Mouse (Mus musculus) midbrain, embryonic 13.5 days (tissue): ENCODE data around the gene Hccs. TPM values are rescaled to one million over a fixed set of nuclear protein-coding genes. Genes with fewer than 3 reads are reported as not detected.
"Not testable (repeated sequence)": the region's sequence is repeated elsewhere in the genome, so short reads cannot be mapped to it uniquely, and the experiment has no call there.

ENCODE experiments used
- ATAC-seq: fragments of 200-750 bp; cut with Nextera tagmentation; 2 replicates; pipeline ENCODE4 v1.8.0; 2017; ENCODE audit warnings: mild to moderate bottlenecking, moderate TSS enrichment, moderate library complexity
- H3K27ac ChIP-seq: fragments of 300-500 bp; sonication (generic); 2 replicates; pipeline ENCODE4 v1.5.1; 2015; ENCODE audit warnings: inconsistent platforms, mild to moderate bottlenecking, moderate library complexity
- H3K27me3 ChIP-seq: fragments of 300-500 bp; sonication (generic); 2 replicates; pipeline ENCODE4 v1.6.1; 2015; ENCODE audit warnings: mild to moderate bottlenecking, inconsistent platforms
- H3K36me3 ChIP-seq: fragments of 300-500 bp; sonication (generic); 2 replicates; pipeline ENCODE4 v1.6.1; 2015; ENCODE audit warnings: mild to moderate bottlenecking, inconsistent platforms
- H3K4me1 ChIP-seq: fragments of 300-500 bp; sonication (generic); replicated peaks from 2 replicates; pipeline ENCODE4 v1.6.1; 2015; ENCODE audit warnings: inconsistent platforms
- H3K4me2 ChIP-seq: fragments of 300-500 bp; sonication (generic); replicated peaks from 2 replicates; pipeline ENCODE4 v1.6.1; 2015; ENCODE audit warnings: moderate library complexity, mild to moderate bottlenecking, inconsistent platforms
- H3K4me3 ChIP-seq: fragments of 300-500 bp; sonication (generic); replicated peaks from 2 replicates; pipeline ENCODE4 v1.5.1; 2015; ENCODE audit warnings: mild to moderate bottlenecking, inconsistent platforms
- H3K9ac ChIP-seq: fragments of 300-500 bp; sonication (generic); replicated peaks from 2 replicates; pipeline ENCODE4 v1.6.1; 2015; ENCODE audit warnings: mild to moderate bottlenecking, inconsistent platforms
- H3K9me3 ChIP-seq: fragments of 300-500 bp; sonication (generic); 2 replicates; pipeline ENCODE4 v1.6.1; 2016; ENCODE audit warnings: mild to moderate bottlenecking, inconsistent platforms
- WGBS: fragments of 180-500 bp; shearing (Covaris S2); methylation state at CpG from one replicate; pipeline ENCODE4 v1.1.7; 2015; 5-methylcytosine and 5-hydroxymethylcytosine counted together
- polyA plus RNA-seq: library from polyadenylated mRNA; unstranded; fragments of >200 nt; fragmentation: Nextera tagmentation; extraction: Ambion mirVana; gene quantifications from 2 replicates; pipeline ENCODE4 v1.2.1, GENCODE M21; 2015

The Hccs gene
- 40.7 and 42.1 TPM in 2 replicates for polyA plus RNA-seq

DNA sequence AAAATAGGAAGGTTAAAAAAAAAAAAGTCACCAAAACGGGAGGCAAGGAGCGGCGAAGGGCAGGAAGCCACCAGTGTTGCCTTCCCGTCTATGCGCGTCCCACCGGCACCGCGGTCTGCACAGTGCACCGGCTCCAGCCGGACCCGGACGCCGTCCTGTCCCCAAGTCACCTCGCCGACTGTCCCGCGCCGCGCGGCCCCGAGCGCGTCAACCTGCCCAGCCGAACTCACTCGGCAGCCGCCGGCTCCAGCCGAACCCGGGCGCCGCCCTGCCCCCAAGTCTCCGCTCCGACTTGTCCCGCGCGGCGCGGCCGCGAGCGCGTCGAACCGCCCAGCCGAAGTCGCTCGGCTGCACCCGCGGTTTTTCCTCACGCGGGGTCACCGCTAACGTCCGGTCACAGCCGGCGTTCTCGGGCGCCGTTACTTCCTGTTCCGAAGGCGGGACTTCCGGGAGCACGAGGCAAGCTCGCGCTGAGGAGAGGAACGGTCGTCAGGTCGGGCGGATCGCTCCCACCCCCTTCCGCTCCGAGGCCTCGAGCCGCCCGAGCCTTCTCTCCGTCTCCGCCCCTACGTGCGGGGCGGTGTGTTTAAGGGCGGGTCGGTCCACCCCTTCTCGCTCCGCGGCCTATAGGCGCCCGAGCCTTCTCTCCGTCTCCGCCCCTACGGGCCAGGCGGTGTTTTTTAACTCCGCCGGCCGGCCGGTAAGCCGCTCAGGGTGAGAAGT lies at the start of gene Hccs:
TSS of gene Hccs (minus strand) at position 428 of the 723 bp plus-strand sequence.
- peaks cover 8% of the 10 kb centered on the region for H3K4me1 ChIP-seq
- H3K4me3 ChIP-seq = peak within 1 kb of the TSS; percentile 57
- peak; percentile 100 for ATAC-seq
- H3K9ac ChIP-seq = peak within 1 kb of the TSS; percentile 78
- H3K36me3 ChIP-seq = peaks cover 3% of the 10 kb centered on the region; the same call in 1 of the 2 replicates
- H3K27me3 ChIP-seq = peaks cover 3% of the 10 kb centered on the region; the same call in 1 of the 2 replicates
- WGBS = 31% methylated on average over 94 of the region's 97 CpGs
- peak within 1 kb of the TSS; percentile 57 for H3K4me2 ChIP-seq
- H3K9me3 ChIP-seq = no peaks in the 10 kb centered on the region
- peak within 1 kb of the TSS; percentile 86 for H3K27ac ChIP-seq

DNA sequence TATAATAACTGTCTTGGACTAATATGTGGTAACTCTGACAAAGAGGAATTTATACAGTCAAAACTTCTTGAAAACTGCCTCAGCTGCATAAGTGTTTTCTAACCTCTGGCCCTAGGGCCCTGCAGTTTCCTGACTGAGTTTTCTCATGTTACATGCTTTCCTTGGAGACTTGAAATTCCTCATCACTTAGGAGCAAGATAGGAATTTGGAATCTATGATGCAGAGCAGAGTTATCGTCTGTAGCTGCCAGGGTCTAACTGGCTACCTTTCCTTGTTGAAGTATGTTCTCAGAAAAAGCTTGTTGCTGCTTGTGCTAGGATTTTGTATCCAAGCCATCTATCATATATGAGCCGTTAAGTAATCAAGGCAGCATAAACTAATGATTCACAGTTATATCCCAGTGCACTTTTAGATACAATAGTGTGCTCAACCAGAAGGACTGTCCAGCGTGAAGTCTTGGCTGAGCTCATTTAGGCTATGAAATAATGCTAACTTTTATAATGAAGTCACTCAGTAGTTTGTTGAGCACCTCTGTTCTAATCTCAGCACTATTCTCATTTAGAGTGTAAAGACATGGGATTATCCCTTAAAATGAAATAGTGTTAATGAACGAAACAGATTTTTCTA lies 37.1 kb upstream of the Hccs start:
- H3K36me3 ChIP-seq = no peaks in the 10 kb centered on the region
- H3K4me1 ChIP-seq = no peaks in the 10 kb centered on the region
- WGBS = 83% methylated on average over 4 of the region's 4 CpGs
- ATAC-seq = no peak
- no peak overlapping the region for H3K9ac ChIP-seq
- H3K9me3 ChIP-seq = no peaks in the 10 kb centered on the region
- peaks cover 7% of the 10 kb centered on the region; the same call in 1 of the 2 replicates for H3K27me3 ChIP-seq
- H3K4me2 ChIP-seq = no peak overlapping the region
- no peak overlapping the region for H3K4me3 ChIP-seq
- H3K27ac ChIP-seq = no peak overlapping the region

DNA sequence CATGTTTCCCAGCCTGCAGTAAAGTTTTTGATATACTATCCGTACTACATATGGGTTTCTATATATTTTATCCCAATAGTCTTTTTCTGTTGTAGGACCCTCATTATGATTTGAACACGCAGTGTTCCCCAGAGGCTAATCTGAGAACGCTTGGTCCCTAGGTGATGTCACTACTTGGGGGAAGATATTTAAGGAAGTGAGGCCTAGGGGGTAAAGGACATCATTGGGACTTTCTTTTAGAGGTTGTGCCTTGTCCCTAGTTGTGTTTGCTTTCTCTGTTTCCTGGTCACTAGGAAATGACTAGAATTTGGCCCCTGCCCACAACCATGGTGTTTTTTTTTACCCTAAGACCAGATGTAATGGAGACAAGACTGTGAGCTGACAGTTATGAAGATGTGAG lies 18.0 kb upstream of the Hccs start:
- Histone ChIP-seq H3K9me3 (no peaks in the 10 kb centered on the region), H3K4me2 (no peak overlapping the region), H3K4me1 (no peaks in the 10 kb centered on the region), H3K27me3 (no peaks in the 10 kb centered on the region; the same call in 1 of the 2 replicates), H3K9ac (no peak overlapping the region), H3K36me3 (no peaks in the 10 kb centered on the region), H3K27ac (no peak overlapping the region), H3K4me3 (no peak overlapping the region)
- no peak for ATAC-seq
- WGBS = 81% methylated on average over 3 of the region's 3 CpGs

- Histone ChIP-seq H3K27ac (no peak overlapping the region), H3K4me1 (no peaks in the 10 kb centered on the region), H3K9ac (no peak overlapping the region), H3K27me3 (no peaks in the 10 kb centered on the region; the same call in 1 of the 2 replicates), H3K9me3 (no peaks in the 10 kb centered on the region), H3K4me3 (no peak overlapping the region), H3K36me3 (no peaks in the 10 kb centered on the region), H3K4me2 (no peak overlapping the region)
- ATAC-seq = no peak
These were observed 17.4 kb upstream of the Hccs start for GRCm38 (mm10) chrX:169337559-169337958.

- no peak overlapping the region for H3K27ac ChIP-seq
These were observed 12.1 kb upstream of the Hccs start for GRCm38 (mm10) chrX:169332264-169332663.

DNA sequence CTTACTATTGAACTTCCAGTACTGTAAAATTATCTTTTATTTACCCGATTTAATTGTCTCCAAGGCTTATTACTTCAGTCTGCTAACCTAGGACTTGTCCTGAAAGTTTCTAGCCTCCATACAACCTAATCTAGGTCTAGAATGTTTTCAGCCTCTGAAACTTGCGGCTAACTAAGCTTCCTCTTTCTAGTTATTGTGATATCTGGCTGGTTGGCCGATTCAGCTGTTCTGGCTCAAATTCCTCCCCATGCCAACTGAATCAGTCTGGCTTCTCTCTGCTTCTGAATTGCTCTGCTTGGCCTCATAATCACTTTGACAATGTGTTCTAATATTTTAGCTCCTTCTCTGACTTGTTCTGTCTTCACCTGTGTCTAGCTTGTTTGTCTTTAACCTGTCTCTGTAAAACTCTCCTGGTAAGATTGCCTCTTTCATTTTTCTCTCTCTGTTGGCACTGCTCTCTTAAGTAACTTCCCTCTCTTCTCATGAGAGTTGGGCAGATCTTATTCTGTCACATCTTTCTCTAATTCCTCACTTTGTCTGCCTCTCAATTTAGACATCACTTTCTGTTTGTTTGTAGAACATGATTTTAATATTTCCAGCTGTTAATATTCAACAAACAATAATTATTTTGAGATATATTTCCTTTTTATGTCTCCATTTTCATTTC lies 5.9 kb upstream of the Hccs start:
- Histone ChIP-seq H3K4me3 (no peak overlapping the region), H3K27me3 (peaks cover 7% of the 10 kb centered on the region; the same call in 1 of the 2 replicates), H3K4me1 (no peaks in the 10 kb centered on the region), H3K36me3 (no peaks in the 10 kb centered on the region), H3K9me3 (no peaks in the 10 kb centered on the region), H3K27ac (no peak overlapping the region), H3K4me2 (no peak overlapping the region), H3K9ac (no peak overlapping the region)
- ATAC-seq = no peak
- WGBS = 88% methylated on average over 3 of the region's 3 CpGs

More at GRCm38 (mm10) chrX:169332264-169332663, 12.1 kb upstream of the Hccs start:
- Histone ChIP-seq H3K4me1 (no peaks in the 10 kb centered on the region), H3K36me3 (no peaks in the 10 kb centered on the region), H3K9me3 (no peaks in the 10 kb centered on the region), H3K27me3 (peaks cover 2% of the 10 kb centered on the region; the same call in 1 of the 2 replicates), H3K4me2 (no peak overlapping the region), H3K9ac (no peak overlapping the region), H3K4me3 (no peak overlapping the region)
- ATAC-seq = no peak
- WGBS = 34% methylated on average over 3 of the region's 3 CpGs

DNA sequence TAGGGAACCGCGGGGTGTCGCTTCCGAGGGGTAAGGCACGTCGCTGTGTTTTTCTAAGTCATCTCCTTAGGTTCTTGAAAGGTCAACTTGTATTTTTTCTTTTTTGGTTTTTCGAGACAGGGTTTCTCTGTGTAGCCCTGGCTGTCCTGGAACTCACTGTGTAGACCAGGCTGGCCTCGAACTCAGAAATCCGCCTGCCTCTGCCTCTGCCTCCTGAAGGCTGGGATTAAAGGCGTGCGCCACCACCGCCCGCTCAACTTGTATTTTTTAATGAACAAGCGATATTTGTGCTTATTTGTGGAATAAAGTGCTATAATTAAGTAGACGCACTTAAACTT lies 465 bp upstream of the Hccs start:
- not testable (repeated sequence) for H3K27me3 ChIP-seq, ATAC-seq, H3K36me3 ChIP-seq, H3K27ac ChIP-seq, H3K9me3 ChIP-seq, H3K4me1 ChIP-seq
- Histone ChIP-seq H3K4me2 (peak overlapping the region; percentile 57), H3K9ac (peak overlapping the region; percentile 78; the same call in 1 of the 2 replicates), H3K4me3 (peak overlapping the region; percentile 57)
- 42% methylated on average over 15 of the region's 15 CpGs for WGBS

- Histone ChIP-seq H3K4me1 (peaks cover 8% of the 10 kb centered on the region), H3K9ac (peak overlapping the region; percentile 78), H3K4me2 (peak overlapping the region; percentile 57), H3K27ac (no peak overlapping the region), H3K9me3 (no peaks in the 10 kb centered on the region), H3K36me3 (peaks cover 3% of the 10 kb centered on the region; the same call in 1 of the 2 replicates), H3K4me3 (peak overlapping the region; percentile 57), H3K27me3 (peaks cover 2% of the 10 kb centered on the region; the same call in 1 of the 2 replicates)
- WGBS = 59% methylated on average over 12 of the region's 12 CpGs
- ATAC-seq = no peak
These were observed 959 bp downstream of the Hccs start for GRCm38 (mm10) chrX:169319066-169319760.

GRCm38 (mm10) chrX:169308559-169308958 lies 11.6 kb downstream of the Hccs start:
- H3K4me2 ChIP-seq = no peak overlapping the region
- H3K27ac ChIP-seq = no peak overlapping the region
- no peak for ATAC-seq
- 92% methylated on average over 3 of the region's 3 CpGs for WGBS
- H3K4me3 ChIP-seq = no peak overlapping the region
- no peak overlapping the region for H3K9ac ChIP-seq
- peaks cover 4% of the 10 kb centered on the region; the same call in 1 of the 2 replicates for H3K36me3 ChIP-seq
- no peaks in the 10 kb centered on the region for H3K4me1 ChIP-seq
- 0 out of 2 replicates have a peak, but pooled peaks cover 4% of the 10 kb centered on the region for H3K27me3 ChIP-seq
- H3K9me3 ChIP-seq = no peaks in the 10 kb centered on the region

- no peak for ATAC-seq
- no peak overlapping the region for H3K4me3 ChIP-seq
- H3K9ac ChIP-seq = no peak overlapping the region
- 51% methylated on average over 3 of the region's 3 CpGs for WGBS
- H3K9me3 ChIP-seq = no peaks in the 10 kb centered on the region
- no peaks in the 10 kb centered on the region for H3K4me1 ChIP-seq
- no peaks in the 10 kb centered on the region; the same call in 1 of the 2 replicates for H3K27me3 ChIP-seq
- H3K4me2 ChIP-seq = no peak overlapping the region
- H3K27ac ChIP-seq = no peak overlapping the region
- H3K36me3 ChIP-seq = no peaks in the 10 kb centered on the region
These were observed 16.2 kb downstream of the Hccs start for GRCm38 (mm10) chrX:169303945-169304344.

DNA sequence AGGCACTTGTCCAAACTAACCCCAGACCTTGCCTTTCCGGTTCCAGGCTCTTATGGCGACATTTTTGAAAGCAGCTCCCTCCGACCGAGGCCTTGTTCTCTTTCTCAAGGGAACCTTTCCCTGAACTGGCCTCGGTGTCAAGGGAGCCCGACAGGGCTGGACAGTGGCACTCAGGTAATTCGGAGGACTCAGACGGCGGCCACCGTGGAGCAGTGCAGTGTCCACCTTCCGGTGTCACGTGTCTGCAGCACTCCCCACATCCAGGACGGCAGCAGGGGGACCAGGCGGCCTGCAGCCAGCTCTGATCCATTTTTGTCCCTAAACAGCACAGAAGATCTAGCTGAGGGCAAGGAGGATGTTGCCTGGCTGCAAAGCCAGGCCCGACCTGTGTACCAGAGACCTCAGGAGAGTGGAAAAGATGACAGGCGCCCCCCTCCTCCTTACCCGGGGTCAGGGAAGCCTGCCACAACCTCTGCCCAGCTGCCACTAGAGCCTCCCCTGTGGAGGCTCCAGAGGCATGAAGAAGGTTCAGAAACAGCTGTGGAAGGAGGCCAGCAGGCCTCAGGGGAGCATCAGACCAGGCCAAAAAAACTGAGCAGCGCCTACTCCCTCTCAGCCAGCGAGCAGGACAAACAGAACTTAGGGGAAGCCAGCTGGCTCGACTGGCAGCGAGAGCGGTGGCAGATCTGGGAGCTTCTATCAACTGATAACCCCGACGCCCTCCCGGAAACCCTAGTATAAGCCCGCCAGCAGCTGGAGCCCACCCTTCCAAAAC lies 17.7 kb downstream of the Hccs start:
- 0 out of 2 replicates have a peak, but pooled peaks have one; percentile 30 for ATAC-seq
- WGBS = 69% methylated on average over 26 of the region's 26 CpGs
- no peak overlapping the region for H3K4me3 ChIP-seq

More for the DNA sequence above, 17.7 kb downstream of the Hccs start:
- H3K27ac ChIP-seq = no peak overlapping the region
- H3K4me2 ChIP-seq = no peak overlapping the region
- H3K9me3 ChIP-seq = no peaks in the 10 kb centered on the region
- H3K36me3 ChIP-seq = no peaks in the 10 kb centered on the region
- no peaks in the 10 kb centered on the region for H3K4me1 ChIP-seq
- no peaks in the 10 kb centered on the region; the same call in 1 of the 2 replicates for H3K27me3 ChIP-seq
- H3K9ac ChIP-seq = no peak overlapping the region
